Mouse (Mus musculus) macrophage (primary cell): Measurements from ENCODE around the gene Nxpe3. TPM values are rescaled to one million over a fixed set of nuclear protein-coding genes. Genes with fewer than 3 reads are reported as not detected.

ENCODE experiments used
- H3K27ac ChIP-seq: fragments of 350-480 bp; formaldehyde crosslinking; 2 replicates; pipeline ENCODE4 v1.9.0; 2021
- H3K36me3 ChIP-seq: fragments of 350-480 bp; formaldehyde crosslinking; 2 replicates; pipeline ENCODE4 v1.9.0; 2021; ENCODE audit errors: inconsistent target
- H3K4me3 ChIP-seq: fragments of 350-480 bp; formaldehyde crosslinking; 2 replicates; pipeline ENCODE4 v1.9.0; 2021; ENCODE audit errors: inconsistent target
- H3K79me2 ChIP-seq: fragments of 350-480 bp; formaldehyde crosslinking; 2 replicates; pipeline ENCODE4 v1.9.0; 2021; ENCODE audit errors: inconsistent target
- WGBS: methylation state at CpG from one replicate; pipeline ENCODE4 v1.1.7; 2026; ENCODE audit warnings: inconsistent platforms; ENCODE audit not compliant: missing documents; 5-methylcytosine and 5-hydroxymethylcytosine counted together
- polyA plus RNA-seq: library from polyadenylated mRNA; stranded (reverse); fragments of 250-400 nt; gene quantifications from 3 replicates; pipeline ENCODE4 v1.2.4, GENCODE M21; 2018; ENCODE audit warnings: inconsistent platforms

Nxpe3 gene
- polyA plus RNA-seq, 1 experiment from 2014 or later, result 0.04 TPM

DNA sequence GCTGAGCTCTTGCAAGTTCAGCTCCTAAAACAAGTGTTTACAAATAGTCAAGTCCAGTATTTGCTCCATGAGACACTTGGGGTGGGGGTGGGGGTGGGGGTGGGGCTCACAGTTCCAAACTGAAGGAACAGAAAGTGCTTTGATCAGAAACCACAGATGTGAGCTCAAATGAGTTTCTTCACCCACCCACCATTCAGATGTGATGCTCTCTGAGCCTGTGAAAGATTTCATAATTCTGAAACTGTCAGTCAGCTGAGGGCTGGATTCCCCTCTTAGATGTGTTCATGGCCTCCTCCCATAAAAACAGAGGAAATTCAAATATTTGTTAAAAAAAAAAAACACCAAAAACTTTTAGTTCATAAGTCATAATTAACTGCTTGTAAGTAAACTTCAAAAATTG is 59.3 kb downstream of the Nxpe3 start:
- Histone ChIP-seq H3K36me3 (no peaks in the 10 kb centered on the region), H3K79me2 (no peaks in the 10 kb centered on the region; the same call in 1 of the 2 replicates), H3K27ac (no peak overlapping the region), H3K4me3 (no peak overlapping the region)

DNA sequence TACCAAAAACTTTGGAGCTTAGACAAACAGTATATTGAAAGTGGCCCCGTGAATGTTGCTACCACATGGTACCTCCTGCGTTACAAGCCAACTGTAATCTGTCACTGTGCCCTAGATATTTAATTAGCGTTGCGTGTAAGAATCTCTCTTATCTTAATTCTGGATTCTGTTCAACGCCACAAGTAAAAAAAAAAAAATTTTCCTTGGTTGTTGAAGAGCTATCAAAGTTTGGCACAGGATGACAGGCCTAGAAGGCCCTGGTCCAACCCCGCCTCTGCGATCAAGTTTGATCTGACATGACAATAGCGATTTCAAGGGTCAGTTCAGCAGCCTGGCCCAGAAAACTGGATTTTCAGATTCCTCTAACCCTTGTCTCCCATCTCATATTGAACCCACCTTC is 62.5 kb downstream of the Nxpe3 start:
- Histone ChIP-seq H3K79me2 (no peaks in the 10 kb centered on the region; the same call in 1 of the 2 replicates), H3K36me3 (no peaks in the 10 kb centered on the region), H3K4me3 (no peak overlapping the region), H3K27ac (no peak overlapping the region)
- WGBS, result 98% methylated on average over 8 of the region's 8 CpGs

DNA sequence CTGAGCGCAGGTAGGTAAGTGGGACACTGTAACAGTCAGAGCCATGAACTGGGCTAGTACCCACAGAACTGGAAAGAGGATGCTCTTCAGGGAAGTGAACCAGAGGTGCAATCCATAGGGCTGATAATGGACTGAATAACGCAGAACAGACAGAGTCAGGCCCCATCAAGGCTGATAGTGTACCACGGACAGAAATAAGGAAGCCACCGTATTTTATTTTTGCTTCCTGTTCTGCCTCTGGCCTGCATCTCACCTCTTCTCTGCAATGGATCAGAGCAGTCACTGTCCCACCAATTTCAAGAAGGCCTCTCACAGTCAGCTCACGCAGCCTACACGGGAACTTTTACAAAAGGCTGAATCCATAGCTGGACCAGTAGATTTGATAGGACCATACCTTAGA is 63.0 kb downstream of the Nxpe3 start:
- 78% methylated on average over 6 of the region's 6 CpGs for WGBS
- H3K27ac ChIP-seq, result no peak overlapping the region
- H3K36me3 ChIP-seq, result no peaks in the 10 kb centered on the region
- H3K79me2 ChIP-seq, result no peaks in the 10 kb centered on the region; the same call in 1 of the 2 replicates
- no peak overlapping the region for H3K4me3 ChIP-seq

DNA sequence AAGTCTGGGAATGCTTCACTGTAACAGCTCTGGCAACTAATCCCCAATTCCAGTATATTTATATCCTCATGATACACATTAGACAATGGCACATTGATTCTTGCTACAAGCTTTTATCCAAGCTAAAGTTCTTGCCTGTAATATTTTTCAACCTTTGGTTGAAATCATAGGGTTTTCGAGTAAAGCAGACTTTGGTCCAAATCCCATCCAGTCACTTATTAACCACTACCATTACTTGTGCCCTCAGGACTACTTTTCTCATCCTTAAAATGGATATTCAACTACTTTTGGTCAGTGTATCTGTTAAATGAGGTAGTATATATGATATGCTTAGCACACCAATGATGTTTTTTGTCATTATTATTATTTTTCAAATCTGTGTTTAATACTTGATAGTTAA is 63.6 kb downstream of the Nxpe3 start:
- 100% methylated on average over 1 of the region's 1 CpGs for WGBS

DNA sequence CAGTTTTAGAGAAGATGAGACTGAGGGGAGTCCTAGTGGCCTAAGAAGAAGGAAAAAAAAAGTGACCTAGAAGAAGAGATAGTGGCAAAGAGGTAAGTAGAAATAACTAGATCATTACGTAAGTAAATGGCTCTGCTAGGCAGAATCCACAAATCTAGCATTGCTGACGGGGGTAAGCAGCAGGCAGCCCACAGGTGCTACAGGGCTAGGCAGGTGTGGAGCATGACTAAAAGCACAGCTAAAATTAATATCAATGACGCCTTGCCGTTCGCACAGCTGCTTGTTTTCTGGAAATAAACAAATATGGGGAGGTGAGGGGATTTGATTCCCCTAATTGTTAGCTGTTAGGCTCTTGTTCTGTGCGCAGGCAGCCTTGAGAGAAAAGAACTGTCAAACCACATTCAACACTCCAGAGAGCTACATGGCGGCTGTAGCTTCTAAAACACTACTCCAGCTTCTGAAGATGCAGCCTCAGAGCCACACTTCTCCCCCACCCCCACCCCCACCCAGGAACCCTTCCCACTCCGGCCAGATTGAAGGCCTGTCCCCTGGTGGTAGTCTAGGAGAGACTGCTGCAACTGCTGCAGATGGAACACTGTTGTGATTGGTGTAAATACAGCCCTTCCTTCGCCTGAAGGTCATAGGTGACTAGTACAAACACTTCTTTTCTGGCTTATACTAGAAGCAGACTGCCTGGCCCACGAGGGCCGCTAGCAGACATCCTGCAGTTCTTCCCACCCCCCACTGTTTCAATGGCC is 71.5 kb downstream of the Nxpe3 start:
- 95% methylated on average over 10 of the region's 11 CpGs for WGBS

More for the DNA sequence above, 63.6 kb downstream of the Nxpe3 start:
- H3K4me3 ChIP-seq, result no peak overlapping the region
- H3K79me2 ChIP-seq, result no peaks in the 10 kb centered on the region
- H3K36me3 ChIP-seq, result no peaks in the 10 kb centered on the region
- H3K27ac ChIP-seq, result no peak overlapping the region

DNA sequence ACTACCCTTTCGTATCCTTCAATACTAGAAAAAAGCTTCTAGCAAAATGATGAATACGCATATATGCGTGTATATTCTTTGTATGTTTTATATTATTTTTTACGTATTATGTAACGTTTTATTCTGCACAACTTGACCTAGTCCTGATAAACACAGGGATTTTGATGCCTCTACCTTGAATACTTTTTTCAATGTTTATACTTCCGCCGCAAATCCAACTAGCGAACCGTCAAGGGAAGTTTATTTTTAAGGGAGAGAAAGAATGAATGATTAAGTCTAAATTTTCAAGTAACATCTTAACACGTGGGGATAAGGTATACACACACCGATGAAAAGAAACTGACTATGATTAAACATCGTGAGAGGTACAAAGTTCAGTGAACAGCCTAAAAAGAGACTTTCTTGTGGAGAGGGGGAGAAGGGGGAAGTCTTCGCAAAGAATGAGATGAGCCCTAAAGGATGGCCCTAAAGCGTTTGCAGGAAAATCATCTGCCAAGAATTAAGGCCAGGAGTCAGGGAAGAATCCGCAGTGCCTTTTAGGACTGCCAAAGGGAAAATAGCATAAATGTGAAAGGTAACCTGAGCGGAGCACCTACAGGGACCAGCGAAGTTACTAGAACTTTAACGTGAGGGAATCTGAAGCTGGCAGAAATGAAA is 72.2 kb downstream of the Nxpe3 start:
- Histone ChIP-seq H3K36me3 (peaks cover 4% of the 10 kb centered on the region; the same call in 1 of the 2 replicates), H3K79me2 (peaks cover 38% of the 10 kb centered on the region), H3K4me3 (peak overlapping the region; percentile 21; the same call in 1 of the 2 replicates), H3K27ac (no peak overlapping the region)
- 62% methylated on average over 17 of the region's 18 CpGs for WGBS

More for the DNA sequence above, 71.5 kb downstream of the Nxpe3 start:
- Histone ChIP-seq H3K79me2 (peaks cover 31% of the 10 kb centered on the region), H3K4me3 (no peak overlapping the region), H3K36me3 (no peaks in the 10 kb centered on the region), H3K27ac (no peak overlapping the region)

DNA sequence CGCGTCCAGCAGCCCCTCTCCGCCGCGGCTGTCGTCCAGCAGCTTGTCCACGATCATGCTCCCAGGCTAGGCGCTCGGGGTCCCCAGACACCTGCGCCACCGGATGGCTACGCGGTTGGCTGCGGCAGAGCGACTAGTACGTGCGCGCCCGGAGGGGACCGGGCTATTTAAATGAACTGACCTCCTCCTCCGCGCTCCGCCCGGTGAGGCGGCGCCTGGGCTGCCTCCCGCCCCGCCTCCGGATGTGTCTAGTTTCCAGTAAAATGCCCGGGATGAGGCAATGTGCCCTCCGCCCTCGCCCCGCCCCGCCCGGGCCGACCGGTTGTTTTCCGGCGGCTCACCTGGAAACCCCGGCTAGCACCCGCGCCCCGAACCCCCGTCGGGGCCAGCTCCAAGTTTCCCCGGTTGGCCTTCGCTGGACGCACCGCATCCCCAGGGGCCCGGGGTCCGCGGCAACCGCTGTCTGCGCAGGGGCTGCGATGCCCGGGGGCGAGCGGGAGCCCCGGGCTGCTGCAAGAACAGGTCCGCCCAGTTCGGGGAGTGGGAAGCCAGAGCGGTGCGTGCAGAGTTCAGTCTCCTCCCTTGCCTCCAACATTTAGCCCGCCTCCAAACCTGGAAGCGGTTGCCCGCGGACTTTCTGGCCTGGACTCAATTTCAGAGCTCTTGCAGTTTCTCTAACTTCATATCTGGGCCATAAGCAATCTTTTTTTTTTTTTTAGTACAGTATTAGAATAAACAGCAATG is 72.9 kb downstream of the Nxpe3 start:
- Histone ChIP-seq H3K4me3 (peak overlapping the region; percentile 72; the same call in 1 of the 2 replicates), H3K36me3 (peaks cover 11% of the 10 kb centered on the region; the same call in 1 of the 2 replicates), H3K27ac (no peak overlapping the region), H3K79me2 (peaks cover 45% of the 10 kb centered on the region)
- under 1% methylated on average over 60 of the region's 67 CpGs for WGBS

DNA sequence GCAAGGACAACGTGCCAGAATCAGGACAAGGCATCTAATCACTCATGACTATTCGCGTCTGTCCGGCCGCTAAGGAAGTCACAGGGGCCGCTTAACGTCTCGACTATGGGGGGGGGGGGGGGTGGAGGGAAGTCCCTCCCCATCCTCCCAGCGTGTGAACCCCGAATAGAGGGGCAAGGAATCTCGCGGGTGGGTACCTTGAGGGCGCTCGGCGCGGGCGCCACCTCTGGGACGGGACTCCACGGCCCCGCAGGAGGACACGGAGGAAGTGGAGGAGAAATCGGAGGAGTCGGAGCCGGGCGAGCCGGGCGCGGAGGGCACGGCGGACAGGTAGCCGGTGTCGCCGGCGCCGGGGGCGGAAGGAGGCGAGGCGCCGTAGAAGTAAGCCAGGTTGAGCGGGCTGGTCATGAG is 73.5 kb downstream of the Nxpe3 start:
- WGBS, result under 1% methylated on average over 37 of the region's 40 CpGs
- peaks cover 17% of the 10 kb centered on the region for H3K36me3 ChIP-seq

DNA sequence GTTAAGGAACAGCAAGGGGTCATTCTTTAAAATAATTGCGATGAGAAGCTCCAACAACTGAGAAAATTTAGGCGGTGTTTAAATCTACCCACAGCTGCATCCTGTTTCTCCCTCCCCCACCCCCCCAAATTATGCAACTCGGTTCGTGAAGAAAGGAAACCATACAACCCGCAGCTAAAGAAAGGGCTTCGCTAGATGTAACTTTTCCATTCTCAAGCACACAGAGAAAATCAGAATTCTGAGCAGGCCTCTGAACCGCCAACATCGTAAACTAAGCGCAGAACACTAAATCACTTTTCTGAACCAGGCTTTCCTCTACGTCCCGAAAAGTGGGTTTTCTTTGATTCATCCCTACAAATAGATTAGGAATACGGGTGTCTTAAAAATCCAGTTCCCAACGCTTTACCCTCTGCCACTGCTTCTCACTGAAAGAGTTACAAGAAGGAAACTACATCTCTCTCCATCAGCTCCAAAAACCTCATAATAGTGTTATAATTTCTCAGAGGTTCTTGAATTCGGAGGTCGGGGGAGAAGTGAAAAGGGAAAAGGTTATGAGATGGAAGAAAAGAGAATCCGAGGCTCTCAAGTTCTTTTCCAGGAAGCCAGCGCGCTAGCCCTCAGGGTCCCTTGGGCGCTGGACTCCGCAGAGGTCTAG is 74.0 kb downstream of the Nxpe3 start:
- peak overlapping the region; percentile 72 for H3K4me3 ChIP-seq
- peak overlapping the region; percentile 73 for H3K27ac ChIP-seq
- peaks cover 55% of the 10 kb centered on the region for H3K79me2 ChIP-seq
- peaks cover 23% of the 10 kb centered on the region for H3K36me3 ChIP-seq
- WGBS, result 2% methylated on average over 20 of the region's 20 CpGs

More for the DNA sequence above, 73.5 kb downstream of the Nxpe3 start:
- Histone ChIP-seq H3K4me3 (peak overlapping the region; percentile 72), H3K79me2 (peaks cover 50% of the 10 kb centered on the region), H3K27ac (peak overlapping the region; percentile 73)

DNA sequence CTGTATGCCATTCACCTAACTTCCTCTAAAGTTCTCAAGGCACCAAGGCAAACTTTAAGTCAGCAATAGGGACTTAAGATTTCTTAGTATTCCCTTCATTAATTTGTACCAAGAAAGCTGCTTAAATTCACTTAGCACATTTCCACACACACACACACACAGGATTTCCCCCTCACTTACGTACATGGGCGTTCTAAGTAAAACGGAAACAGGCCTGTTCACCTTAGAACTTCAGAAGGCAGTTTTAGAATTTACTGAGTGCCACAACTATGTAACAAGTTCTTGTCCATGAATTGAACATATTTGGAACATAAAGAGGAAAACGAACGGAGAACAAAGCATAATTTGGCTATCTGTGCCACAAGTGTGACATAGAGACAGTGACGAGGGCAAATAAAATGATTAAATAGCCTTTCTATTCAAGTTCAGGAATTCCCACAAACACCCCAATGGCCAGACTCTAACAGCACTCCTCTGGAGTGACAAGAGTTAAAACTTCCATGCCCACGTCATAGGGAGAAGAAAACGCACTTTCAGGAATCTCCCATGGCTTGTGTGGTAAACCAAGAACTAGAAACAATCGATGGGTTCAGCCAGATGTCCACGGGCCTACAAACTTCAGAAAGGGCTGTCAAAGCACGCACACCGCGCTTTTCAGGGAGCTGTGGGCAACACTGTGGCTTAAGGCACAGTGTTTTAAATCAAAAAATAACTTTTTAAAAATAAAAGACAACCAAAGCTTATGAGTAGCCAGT is 74.7 kb downstream of the Nxpe3 start:
- H3K79me2 ChIP-seq, result peaks cover 57% of the 10 kb centered on the region
- H3K27ac ChIP-seq, result peak overlapping the region; percentile 73
- peaks cover 30% of the 10 kb centered on the region for H3K36me3 ChIP-seq
- 11% methylated on average over 12 of the region's 13 CpGs for WGBS
- peak overlapping the region; percentile 72 for H3K4me3 ChIP-seq

DNA sequence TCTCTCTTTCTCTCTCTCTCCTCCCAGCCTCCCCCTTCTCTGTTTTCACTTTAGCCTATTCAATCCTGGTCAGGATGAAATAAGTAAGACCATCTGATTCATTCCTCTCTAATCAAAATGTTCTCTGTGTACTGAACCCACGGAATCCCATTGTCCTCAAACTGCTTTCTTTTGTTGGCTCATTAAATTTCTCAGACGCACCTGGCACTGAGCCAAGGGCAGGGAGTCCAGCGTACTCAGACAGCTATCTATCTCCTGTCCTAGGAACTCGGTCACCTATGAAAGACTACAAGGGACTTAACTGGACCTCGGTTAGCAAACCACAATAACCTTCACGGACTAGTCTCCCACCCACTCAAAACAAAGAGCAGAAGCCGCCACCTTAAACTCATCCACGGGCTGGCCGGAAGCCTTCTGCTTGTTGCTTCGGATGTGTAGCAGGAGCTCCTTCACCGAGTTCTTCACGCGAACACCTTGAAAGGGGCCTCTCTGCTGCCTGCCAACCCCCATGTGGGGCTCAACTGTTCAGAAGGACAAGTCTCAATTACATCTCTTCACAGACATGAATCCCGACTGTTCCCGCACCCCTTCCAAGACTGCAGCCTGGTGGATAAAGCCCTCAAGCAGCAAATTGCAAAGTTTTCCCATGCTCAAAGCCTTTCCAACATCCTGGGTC is 75.8 kb downstream of the Nxpe3 start:
- peaks cover 57% of the 10 kb centered on the region for H3K79me2 ChIP-seq
- H3K36me3 ChIP-seq, result peaks cover 40% of the 10 kb centered on the region
- peak overlapping the region; percentile 72 for H3K4me3 ChIP-seq
- no peak overlapping the region for H3K27ac ChIP-seq
- WGBS, result 51% methylated on average over 15 of the region's 15 CpGs

DNA sequence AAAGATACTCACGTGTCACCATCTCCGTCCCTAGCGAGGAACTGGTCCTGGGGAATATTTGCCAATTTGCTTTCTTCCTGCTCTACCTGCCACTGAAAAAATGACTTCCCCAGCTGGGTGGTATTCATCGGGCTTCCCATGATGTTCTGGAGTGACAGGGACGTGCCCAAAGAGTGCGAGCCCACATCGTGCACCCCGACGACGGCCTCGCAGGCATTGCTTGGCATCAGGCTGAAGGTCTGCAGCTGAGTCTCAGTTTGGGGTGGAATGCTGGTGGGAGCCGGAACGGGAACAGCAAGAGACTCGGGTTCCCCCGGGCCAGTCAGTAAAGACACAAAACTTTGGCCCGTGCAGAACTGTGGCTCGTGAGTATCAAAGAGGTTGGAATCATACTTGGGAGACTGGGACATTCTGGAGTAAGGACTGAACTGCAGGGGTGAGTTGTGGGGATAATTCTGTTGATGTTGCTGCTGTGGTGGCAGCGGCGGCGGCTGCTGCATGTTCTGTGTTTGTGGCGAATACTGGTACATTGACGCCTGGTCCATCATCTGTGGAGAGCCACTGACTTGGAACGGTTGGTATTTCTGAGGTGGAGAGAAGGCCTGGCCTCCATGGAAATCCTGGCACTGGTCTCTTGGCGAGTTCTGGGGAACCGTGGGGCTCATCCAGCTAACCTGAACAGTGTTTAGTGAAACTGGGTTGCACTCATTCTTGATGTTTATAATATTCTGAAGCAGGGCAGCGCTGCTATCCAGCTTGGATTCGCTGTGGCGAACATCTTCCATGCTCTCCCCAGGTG is 77.2 kb downstream of the Nxpe3 start:
- Histone ChIP-seq H3K27ac (no peak overlapping the region), H3K79me2 (peaks cover 57% of the 10 kb centered on the region), H3K4me3 (no peak overlapping the region), H3K36me3 (peaks cover 54% of the 10 kb centered on the region)
- 95% methylated on average over 28 of the region's 28 CpGs for WGBS
